Mouse (Mus musculus) left cerebral cortex, adult 2 months (tissue): ENCODE data around the gene Tradd. TPM values are rescaled to one million over a fixed set of nuclear protein-coding genes. Genes with fewer than 3 reads are reported as not detected.
"Not testable (repeated sequence)": the region's sequence is repeated elsewhere in the genome, so short reads cannot be mapped to it uniquely, and the experiment has no call there.

Experiments
- DNase-seq, 2 experiments: peaks; one replicate each; pipeline ENCODE4 v3.0.0; 2021 to 2022; ENCODE audit warnings: low spot score in 2 of 2, mixed read lengths in 1 of 2; ENCODE audit errors: extremely low spot score in 1 of 2
- H3K27ac ChIP-seq: fragments of 200-600 bp; 2 replicates; pipeline ENCODE4 v1.8.1; 2022
- H3K4me3 ChIP-seq: fragments of 200-600 bp; 2 replicates; pipeline ENCODE4 v1.8.1; 2022
- CTCF ChIP-seq: fragments of 200-600 bp; IDR thresholded peaks from 2 replicates; pipeline ENCODE4 v1.8.1; 2022; ENCODE audit warnings: antibody characterized with exemption, mild to moderate bottlenecking, moderate library complexity
- intact Hi-C: fragments of 180-260 bp; cut with DNase I; formaldehyde crosslinking; loops from one replicate; pipeline ENCODE4 v1.15.1; 2025
- total RNA-seq, 2 experiments: library from RNA; stranded (reverse); gene quantifications; 2 replicates each; pipeline ENCODE4 v1.2.3; 2021

The Tradd gene
- total RNA-seq, 2 experiments from 2014 or later = 8.0 TPM

DNA sequence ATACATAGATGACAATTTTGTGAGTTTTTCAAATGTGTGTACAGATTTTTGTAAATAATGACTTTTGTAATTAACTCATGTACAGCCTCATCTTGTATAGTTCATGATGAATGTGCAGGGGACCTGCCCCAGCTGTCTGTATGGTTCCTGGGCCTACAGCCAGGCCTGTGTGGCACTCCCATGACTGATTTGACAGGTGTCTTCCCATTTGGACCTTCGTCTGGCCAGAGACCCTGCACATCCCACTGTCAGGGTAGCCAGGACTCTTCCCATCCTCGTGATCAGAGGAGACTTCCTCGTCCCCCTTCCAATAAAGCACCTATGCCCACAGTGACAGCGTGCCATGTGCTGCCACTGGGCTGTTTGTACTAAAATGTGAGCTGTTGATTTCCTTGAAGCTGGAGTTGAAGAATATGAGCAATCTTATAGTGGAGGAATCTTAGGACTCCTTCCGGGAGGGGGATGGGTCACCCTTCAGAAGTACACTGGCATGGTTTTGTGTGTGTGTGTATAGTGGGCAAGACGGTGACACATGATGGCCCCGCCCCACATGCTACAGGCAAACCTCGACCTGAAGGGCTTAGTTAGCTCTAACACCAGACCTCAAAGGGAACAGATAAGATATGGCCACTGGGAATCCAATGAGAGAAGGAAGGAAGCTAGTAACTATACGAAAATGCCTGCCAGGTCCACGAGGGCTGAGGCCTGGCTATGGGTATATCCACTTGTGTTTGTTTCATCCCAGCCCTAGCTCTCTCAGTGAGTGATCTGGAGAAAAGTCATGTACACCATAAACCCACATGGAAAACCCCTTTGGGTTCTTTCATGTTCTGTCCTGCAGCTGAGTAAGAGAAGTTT, 11.5 kb downstream of the Tradd start:
- H3K4me3 ChIP-seq = no peak overlapping the region
- intact Hi-C loops = no loop called here
- no peak for DNase-seq
- no peak overlapping the region for H3K27ac ChIP-seq
- no peak for TF ChIP-seq CTCF

DNA sequence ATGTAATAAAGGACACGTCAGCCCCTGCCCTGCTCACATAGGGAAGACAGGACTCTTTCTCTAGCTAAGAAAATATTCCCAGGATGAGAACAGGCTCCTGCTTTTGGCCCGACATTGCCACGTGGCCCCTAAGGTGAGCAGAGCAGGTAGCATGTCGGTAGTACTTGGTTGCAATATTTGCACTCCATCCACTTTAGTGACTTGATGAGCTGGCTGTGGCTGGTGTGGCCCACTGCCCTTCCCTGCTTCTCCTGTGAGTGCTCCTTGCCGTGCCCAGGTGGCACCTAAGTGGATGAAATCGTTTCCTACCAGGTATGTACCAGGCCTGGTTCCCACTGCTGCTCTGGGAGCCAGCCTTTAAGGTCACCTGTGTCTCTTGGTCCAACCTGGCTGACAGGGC, 12.5 kb downstream of the Tradd start:
- no peak for TF ChIP-seq CTCF
- DNase-seq = no peak
- H3K27ac ChIP-seq = no peak overlapping the region
- H3K4me3 ChIP-seq = no peak overlapping the region
- intact Hi-C loops = no loop called here

DNA sequence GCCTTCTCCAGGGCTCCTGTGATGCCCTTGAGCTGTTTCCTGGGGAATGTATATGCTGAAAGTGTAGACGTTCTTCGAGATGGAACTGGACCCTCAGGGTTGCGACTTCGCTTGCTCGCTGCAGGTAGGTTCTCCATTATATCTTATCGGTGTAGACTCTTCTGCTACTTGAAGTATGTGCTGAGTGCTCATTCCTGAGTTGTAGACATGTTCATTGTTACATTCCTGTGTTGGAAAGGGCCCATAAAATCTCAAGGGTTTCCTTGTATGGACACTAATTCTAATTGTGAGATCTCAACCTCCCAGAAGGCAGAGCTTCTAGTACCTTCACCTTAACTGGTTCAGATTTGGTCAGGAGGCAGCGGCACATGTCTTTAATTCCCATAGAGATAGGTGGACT, 23.4 kb downstream of the Tradd start:
- intact Hi-C loops = no loop called here
- TF ChIP-seq CTCF = no peak
- Histone ChIP-seq H3K27ac (no peak overlapping the region), H3K4me3 (no peak overlapping the region)
- DNase-seq = no peak

DNA sequence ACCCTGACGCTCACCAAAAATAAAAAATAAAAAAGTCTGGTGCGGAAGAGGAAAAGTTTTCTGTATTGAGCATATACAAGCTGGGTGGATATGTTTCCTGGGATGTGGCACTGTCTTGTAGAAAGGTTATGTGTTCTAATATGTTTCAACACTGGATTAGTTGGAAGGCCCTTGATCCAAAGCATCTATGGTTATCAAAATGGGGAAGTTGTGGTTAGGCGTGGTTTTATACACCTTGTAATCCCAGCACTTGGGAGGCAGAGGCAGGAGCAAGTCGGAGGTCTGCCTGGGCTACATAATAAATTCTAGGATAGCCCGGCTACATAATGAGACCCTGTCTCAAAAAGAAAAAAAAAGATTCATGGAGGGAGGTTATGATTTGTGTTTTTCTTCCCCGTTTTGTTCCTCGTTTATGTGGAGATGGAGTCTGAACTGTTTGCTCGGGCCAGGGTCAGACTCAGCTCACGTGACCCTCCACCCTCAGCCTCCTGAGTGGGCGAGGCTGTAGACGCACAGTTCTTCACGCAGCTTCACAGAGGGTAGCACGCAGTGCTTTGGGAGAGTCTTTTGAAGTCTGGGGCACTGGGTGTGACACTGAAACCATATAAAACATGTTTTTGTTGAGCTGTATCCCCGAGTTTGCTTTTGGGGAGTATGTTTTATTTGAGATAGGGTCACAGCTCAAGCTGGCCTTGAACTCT, 26.8 kb downstream of the Tradd start:
- DNase-seq = no peak
- TF ChIP-seq CTCF = no peak
- intact Hi-C loops = no loop called here

DNA sequence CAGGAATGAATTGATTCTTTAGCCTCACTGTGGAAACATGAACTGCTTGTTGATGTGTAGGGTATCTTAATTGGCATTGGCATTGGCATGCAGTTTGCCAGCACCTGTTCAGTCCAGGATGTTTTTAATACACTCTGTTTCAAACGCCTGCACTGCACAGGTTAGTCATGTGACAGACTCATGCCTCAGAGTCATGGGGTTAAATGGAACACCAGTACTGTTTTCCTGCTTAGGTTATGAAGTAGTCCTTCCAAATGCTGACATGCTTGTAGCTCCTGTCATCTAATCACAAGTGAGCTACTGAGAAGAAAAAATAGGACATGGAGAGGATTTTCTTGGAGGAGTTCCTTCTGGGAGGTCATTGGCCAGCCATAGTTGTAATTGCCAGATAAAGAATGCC, 29.2 kb downstream of the Tradd start:
- Histone ChIP-seq H3K4me3 (no peak overlapping the region), H3K27ac (no peak overlapping the region)
- DNase-seq = no peak
- intact Hi-C loops = no loop called here
- TF ChIP-seq CTCF = no peak

More for the DNA sequence above, 26.8 kb downstream of the Tradd start:
- H3K4me3 ChIP-seq = no peak overlapping the region
- no peak overlapping the region for H3K27ac ChIP-seq

DNA sequence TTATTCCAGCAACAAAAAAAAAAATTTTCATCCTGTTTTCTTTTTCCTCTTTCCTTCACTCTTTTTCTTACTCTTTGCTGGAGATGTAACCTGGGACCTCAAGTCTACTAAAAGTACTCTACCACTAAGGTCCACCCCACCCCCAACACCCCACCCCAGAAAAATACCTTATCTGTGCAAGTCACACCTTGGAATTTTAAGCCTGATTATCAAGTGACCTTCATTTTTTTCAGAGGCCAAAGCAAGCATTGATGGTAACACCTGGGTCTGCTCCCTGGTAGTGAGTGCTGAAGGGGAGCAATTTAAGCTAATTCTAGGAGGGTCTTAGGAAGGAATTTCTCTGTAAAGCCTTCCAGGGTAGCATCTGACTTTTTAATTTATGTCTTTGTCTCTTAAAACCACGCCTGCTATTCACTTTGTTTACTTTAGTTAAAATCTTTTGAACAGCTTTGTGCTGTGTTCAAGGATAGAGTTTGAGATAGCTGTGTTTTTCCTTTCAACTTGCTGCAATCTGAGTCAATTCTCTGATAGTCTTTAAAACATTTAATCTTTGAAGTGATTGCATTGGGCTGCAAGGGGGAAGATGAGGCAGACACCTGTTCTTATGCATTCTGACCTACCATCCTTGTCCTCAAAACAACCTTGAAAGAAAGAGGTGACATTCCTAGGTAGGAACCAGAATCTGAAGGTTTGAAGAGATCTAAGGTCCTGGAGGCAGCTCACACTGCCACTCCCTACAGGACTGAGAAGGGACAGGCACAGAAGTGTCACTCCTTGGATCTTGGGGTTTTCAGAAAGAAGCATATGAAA, 31.1 kb downstream of the Tradd start:
- H3K27ac ChIP-seq = no peak overlapping the region
- intact Hi-C loops = no loop called here
- no peak overlapping the region for H3K4me3 ChIP-seq
- no peak for TF ChIP-seq CTCF
- no peak for DNase-seq

DNA sequence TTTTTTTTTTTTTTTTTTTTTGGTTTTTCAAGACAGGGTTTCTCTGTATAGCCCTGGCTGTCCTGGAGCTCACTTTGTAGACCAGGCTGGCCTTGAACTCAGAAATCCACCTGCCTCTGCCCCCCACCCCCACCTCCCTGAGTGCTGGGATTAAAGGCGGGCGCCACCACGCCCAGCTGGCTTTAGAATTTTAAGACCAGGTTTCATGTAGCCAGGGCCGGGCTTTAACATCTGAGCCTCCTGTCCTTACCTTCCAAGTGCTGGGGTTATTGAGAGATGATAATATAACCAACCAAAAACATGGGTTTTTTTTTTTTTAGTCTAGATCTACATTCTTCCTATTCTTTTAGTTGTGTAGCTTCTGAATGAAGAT, 32.1 kb downstream of the Tradd start:
- H3K27ac ChIP-seq, intact Hi-C loops, H3K4me3 ChIP-seq, DNase-seq: not testable (repeated sequence)

DNA sequence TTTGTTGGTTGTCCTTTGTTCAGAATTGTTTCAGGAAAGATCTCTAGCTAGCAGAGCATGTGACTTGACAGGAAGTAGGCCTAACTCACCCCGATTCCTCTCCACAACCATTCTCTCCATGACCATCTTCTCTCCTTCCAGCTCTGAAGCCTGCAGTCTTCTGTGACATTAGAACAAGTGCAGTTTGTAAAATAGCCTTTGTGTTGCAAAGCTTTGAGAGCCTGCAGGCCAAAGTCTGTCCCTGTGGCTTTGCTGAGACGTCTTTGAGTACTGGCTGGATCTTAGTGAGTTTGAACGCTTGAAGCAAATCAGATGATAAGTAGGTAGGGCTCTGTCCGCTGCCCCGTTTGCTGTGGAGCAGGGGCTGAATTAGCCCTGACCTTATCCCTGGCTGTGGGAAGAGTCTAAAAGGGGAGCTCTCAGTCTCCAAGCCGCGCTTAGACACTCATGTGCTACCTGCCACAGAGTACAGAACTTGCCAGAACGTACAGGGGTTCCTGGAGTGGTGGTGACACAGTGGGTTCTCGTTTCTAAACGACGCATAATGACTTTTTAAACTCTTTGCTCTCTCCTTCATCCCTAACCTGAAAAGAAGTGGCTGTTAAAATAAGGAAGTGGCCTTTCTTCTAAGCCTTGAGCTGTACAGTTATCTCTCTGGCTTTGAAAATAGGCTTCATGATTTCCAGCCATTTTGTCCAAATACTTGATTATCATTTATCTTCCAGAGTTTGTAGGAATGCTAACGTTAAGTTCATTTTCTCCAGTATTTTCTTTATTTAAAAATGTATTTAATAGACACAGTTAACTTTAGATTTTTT, 32.7 kb downstream of the Tradd start:
- no peak for DNase-seq
- Histone ChIP-seq H3K4me3 (no peak overlapping the region), H3K27ac (no peak overlapping the region)
- TF ChIP-seq CTCF = no peak
- intact Hi-C loops = no loop called here

DNA sequence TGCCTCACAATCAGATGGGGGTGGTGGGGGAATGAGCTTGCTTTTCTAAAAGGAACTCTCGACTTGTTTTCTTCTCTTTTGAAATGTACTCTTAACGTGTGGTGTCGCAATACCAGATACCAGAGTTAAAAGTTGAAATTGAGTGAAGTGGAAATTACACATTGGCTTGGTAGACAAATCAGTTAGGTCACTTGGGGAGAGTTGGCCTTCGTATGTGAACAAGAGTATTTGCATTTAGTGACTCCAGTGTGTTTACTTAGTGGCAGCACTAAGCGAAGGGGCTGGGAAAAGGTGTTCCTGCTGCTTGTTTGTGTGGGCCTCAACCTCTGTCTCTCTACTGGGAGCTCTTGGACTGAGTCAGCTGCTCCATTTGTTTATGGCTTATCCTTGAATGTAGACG, 38.5 kb downstream of the Tradd start:
- H3K4me3 ChIP-seq = peak overlapping the region; percentile 93
- no peak for DNase-seq
- intact Hi-C loops = no loop called here
- no peak for TF ChIP-seq CTCF
- H3K27ac ChIP-seq = no peak overlapping the region

DNA sequence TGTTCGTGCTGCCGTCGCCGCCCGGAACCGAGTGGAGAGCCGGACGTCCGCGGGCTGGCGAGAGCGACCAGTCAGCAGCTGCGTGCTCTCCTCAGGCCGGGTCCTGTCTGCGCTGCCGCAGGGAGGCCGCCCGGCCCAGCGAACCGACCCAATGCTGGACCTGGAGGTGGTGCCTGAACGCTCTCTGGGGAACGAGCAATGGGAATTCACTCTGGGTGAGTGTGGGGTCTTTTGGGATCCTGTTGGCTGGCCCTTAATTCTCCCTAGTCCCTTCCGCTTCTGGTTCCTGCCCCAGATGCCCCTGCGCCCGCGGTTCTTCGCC, 39.2 kb downstream of the Tradd start:
- Histone ChIP-seq H3K27ac (peak overlapping the region; percentile 83), H3K4me3 (peak overlapping the region; percentile 93)
- TF ChIP-seq CTCF = no peak
- DNase-seq = no peak
- intact Hi-C loops = no loop called here
